Mouse (Mus musculus): ENCODE measurements around the gene Nkapd1.

DNA sequence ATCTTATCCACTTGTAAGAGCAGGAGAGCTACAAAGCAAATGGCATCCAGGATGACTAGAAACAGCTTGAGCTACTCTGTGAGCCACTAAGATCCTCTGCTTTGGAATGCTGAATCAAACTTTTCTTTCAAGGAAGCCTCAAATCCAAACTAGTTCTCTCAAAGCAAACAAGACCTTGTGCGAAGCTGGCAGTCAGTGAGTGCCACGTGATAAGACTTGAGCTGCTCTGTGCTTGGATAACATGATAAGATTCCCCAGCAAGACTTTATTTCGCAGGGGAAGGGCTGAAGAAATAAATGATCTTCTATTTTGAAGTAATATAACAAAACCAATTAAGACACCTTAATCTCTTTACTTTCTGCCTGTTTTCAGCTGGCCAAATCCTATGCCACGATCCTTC is 51.3 kb downstream of the Nkapd1 start:
- TF ChIP-seq CTCF (IDR thresholded peaks at IDR 0.05; ENCODE audit: control insufficient read depth, insufficient read depth, insufficient read length) (no peak), USF1 (IDR thresholded peaks at IDR 0.05; ENCODE audit: low read depth) (no peak)

All from C2C12 (cell line).